Mouse (Mus musculus) hindbrain, embryonic 13.5 days (tissue): Measurements from ENCODE around the gene Gnaq. TPM values are rescaled to one million over a fixed set of nuclear protein-coding genes. Genes with fewer than 3 reads are reported as not detected.
A peak's percentile ranks its signal among the peaks of the same experiment; 100 is the strongest.
"Not testable (repeated sequence)": the region's sequence is repeated elsewhere in the genome, so short reads cannot be mapped to it uniquely, and the experiment has no call there.

Experiments
- ATAC-seq: fragments of 200-750 bp; cut with Nextera tagmentation; 2 replicates; pipeline ENCODE4 v1.8.0; 2017; ENCODE audit warnings: moderate TSS enrichment; ENCODE audit not compliant: low FRiP score
- H3K27ac ChIP-seq: fragments of 300-500 bp; sonication (generic); 2 replicates; pipeline ENCODE4 v1.5.1; 2015; ENCODE audit warnings: inconsistent platforms, mild to moderate bottlenecking, moderate library complexity
- H3K27me3 ChIP-seq: fragments of 300-500 bp; sonication (generic); 2 replicates; pipeline ENCODE4 v1.6.1; 2015; ENCODE audit warnings: mild to moderate bottlenecking, inconsistent platforms
- H3K36me3 ChIP-seq: fragments of 300-500 bp; sonication (generic); 2 replicates; pipeline ENCODE4 v1.6.1; 2015; ENCODE audit warnings: mild to moderate bottlenecking, inconsistent platforms
- H3K4me1 ChIP-seq: fragments of 300-500 bp; sonication (generic); replicated peaks from 2 replicates; pipeline ENCODE4 v1.6.1; 2015; ENCODE audit warnings: inconsistent platforms
- H3K4me2 ChIP-seq: fragments of 300-500 bp; sonication (generic); 2 replicates; pipeline ENCODE4 v1.6.1; 2015; ENCODE audit warnings: inconsistent platforms, mild to moderate bottlenecking, moderate library complexity
- H3K4me3 ChIP-seq: fragments of 300-500 bp; sonication (generic); 2 replicates; pipeline ENCODE4 v1.5.1; 2015; ENCODE audit warnings: mild to moderate bottlenecking, inconsistent platforms
- H3K9ac ChIP-seq: fragments of 300-500 bp; sonication (generic); 2 replicates; pipeline ENCODE4 v1.6.1; 2015; ENCODE audit warnings: mild to moderate bottlenecking, inconsistent platforms
- H3K9me3 ChIP-seq: fragments of 300-500 bp; sonication (generic); 2 replicates; pipeline ENCODE4 v1.6.1; 2016; ENCODE audit warnings: inconsistent platforms
- WGBS: fragments of 180-500 bp; shearing (Covaris S2); methylation state at CpG from one replicate; pipeline ENCODE4 v1.1.7; 2015; 5-methylcytosine and 5-hydroxymethylcytosine counted together
- polyA plus RNA-seq: library from polyadenylated mRNA; unstranded; fragments of >200 nt; fragmentation: Nextera tagmentation; extraction: Ambion mirVana; gene quantifications from 2 replicates; pipeline ENCODE4 v1.2.1, GENCODE M21; 2015

Gnaq gene
- polyA plus RNA-seq, 1 experiment from 2014 or later: 79.8 TPM

GRCm38 (mm10) chr19:16251819-16252218 lies 119.2 kb downstream of the Gnaq start:
- H3K27me3 ChIP-seq: no peaks in the 10 kb centered on the region
- peak overlapping the region; percentile 8; the same call in 1 of the 2 replicates for H3K27ac ChIP-seq
- H3K9me3 ChIP-seq: no peaks in the 10 kb centered on the region
- H3K36me3 ChIP-seq: no peaks in the 10 kb centered on the region
- peaks cover 34% of the 10 kb centered on the region for H3K4me1 ChIP-seq
- H3K9ac ChIP-seq: no peak overlapping the region
- WGBS: 71% methylated on average over 5 of the region's 5 CpGs
- no peak overlapping the region for H3K4me2 ChIP-seq
- ATAC-seq: no peak
- no peak overlapping the region for H3K4me3 ChIP-seq

GRCm38 (mm10) chr19:16252696-16253095 lies 120.1 kb downstream of the Gnaq start:
- WGBS: 79% methylated on average over 4 of the region's 4 CpGs

GRCm38 (mm10) chr19:16254881-16255280 lies 122.2 kb downstream of the Gnaq start:
- Histone ChIP-seq H3K4me3 (no peak overlapping the region), H3K9ac (no peak overlapping the region), H3K4me1 (peaks cover 44% of the 10 kb centered on the region), H3K27me3 (no peaks in the 10 kb centered on the region), H3K27ac (no peak overlapping the region), H3K4me2 (no peak overlapping the region), H3K9me3 (no peaks in the 10 kb centered on the region), H3K36me3 (no peaks in the 10 kb centered on the region)
- ATAC-seq: no peak
- 79% methylated on average over 1 of the region's 1 CpGs for WGBS

More at GRCm38 (mm10) chr19:16252696-16253095, 120.1 kb downstream of the Gnaq start:
- Histone ChIP-seq H3K4me2 (no peak overlapping the region), H3K4me1 (peaks cover 30% of the 10 kb centered on the region), H3K9ac (no peak overlapping the region), H3K27ac (no peak overlapping the region), H3K36me3 (no peaks in the 10 kb centered on the region), H3K27me3 (no peaks in the 10 kb centered on the region), H3K4me3 (no peak overlapping the region), H3K9me3 (no peaks in the 10 kb centered on the region)
- no peak for ATAC-seq

- Histone ChIP-seq H3K27me3 (no peaks in the 10 kb centered on the region), H3K4me3 (no peak overlapping the region), H3K4me2 (no peak overlapping the region), H3K4me1 (peaks cover 47% of the 10 kb centered on the region), H3K36me3 (no peaks in the 10 kb centered on the region), H3K9me3 (no peaks in the 10 kb centered on the region), H3K27ac (no peak overlapping the region), H3K9ac (no peak overlapping the region)
- WGBS: 90% methylated on average over 2 of the region's 2 CpGs
- no peak for ATAC-seq
Observed at GRCm38 (mm10) chr19:16255294-16255693, 122.7 kb downstream of the Gnaq start.

GRCm38 (mm10) chr19:16258766-16259355 lies 126.2 kb downstream of the Gnaq start:
- Histone ChIP-seq H3K27ac (no peak overlapping the region), H3K9me3 (no peaks in the 10 kb centered on the region), H3K36me3 (no peaks in the 10 kb centered on the region), H3K4me1 (peaks cover 28% of the 10 kb centered on the region), H3K4me2 (no peak overlapping the region), H3K27me3 (no peaks in the 10 kb centered on the region), H3K9ac (no peak overlapping the region), H3K4me3 (no peak overlapping the region)
- no peak for ATAC-seq

- Histone ChIP-seq H3K9ac (no peak overlapping the region), H3K27ac (no peak overlapping the region), H3K9me3 (no peaks in the 10 kb centered on the region), H3K36me3 (no peaks in the 10 kb centered on the region), H3K4me2 (no peak overlapping the region), H3K4me3 (no peak overlapping the region), H3K4me1 (peaks cover 28% of the 10 kb centered on the region), H3K27me3 (no peaks in the 10 kb centered on the region)
- no peak for ATAC-seq
- WGBS: 91% methylated on average over 6 of the region's 6 CpGs
Observed at GRCm38 (mm10) chr19:16259786-16260434, 127.3 kb downstream of the Gnaq start.

GRCm38 (mm10) chr19:16260435-16260832 lies 127.8 kb downstream of the Gnaq start:
- no peak overlapping the region for H3K4me2 ChIP-seq
- H3K27ac ChIP-seq: no peak overlapping the region
- H3K36me3 ChIP-seq: no peaks in the 10 kb centered on the region
- no peak overlapping the region for H3K4me3 ChIP-seq
- no peaks in the 10 kb centered on the region for H3K9me3 ChIP-seq
- H3K27me3 ChIP-seq: no peaks in the 10 kb centered on the region
- 58% methylated on average over 2 of the region's 2 CpGs for WGBS
- H3K9ac ChIP-seq: no peak overlapping the region
- peaks cover 28% of the 10 kb centered on the region for H3K4me1 ChIP-seq
- no peak for ATAC-seq

- no peaks in the 10 kb centered on the region for H3K9me3 ChIP-seq
- H3K27me3 ChIP-seq: no peaks in the 10 kb centered on the region
- 91% methylated on average over 1 of the region's 1 CpGs for WGBS
- H3K9ac ChIP-seq: no peak overlapping the region
- H3K27ac ChIP-seq: no peak overlapping the region
- H3K4me3 ChIP-seq: no peak overlapping the region
- peaks cover 28% of the 10 kb centered on the region for H3K4me1 ChIP-seq
- ATAC-seq: no peak
- H3K36me3 ChIP-seq: no peaks in the 10 kb centered on the region
- H3K4me2 ChIP-seq: no peak overlapping the region
Observed at GRCm38 (mm10) chr19:16260973-16261372, 128.3 kb downstream of the Gnaq start.

GRCm38 (mm10) chr19:16261631-16262030 lies 129.0 kb downstream of the Gnaq start:
- 91% methylated on average over 6 of the region's 6 CpGs for WGBS
- Histone ChIP-seq H3K4me3 (no peak overlapping the region), H3K27ac (no peak overlapping the region)

GRCm38 (mm10) chr19:16262340-16262739 lies 129.7 kb downstream of the Gnaq start:
- H3K9me3 ChIP-seq: no peaks in the 10 kb centered on the region
- no peak overlapping the region for H3K4me3 ChIP-seq
- ATAC-seq: no peak
- H3K27ac ChIP-seq: no peak overlapping the region
- H3K4me1 ChIP-seq: peaks cover 28% of the 10 kb centered on the region
- no peaks in the 10 kb centered on the region for H3K36me3 ChIP-seq
- H3K9ac ChIP-seq: no peak overlapping the region
- WGBS: 93% methylated on average over 4 of the region's 4 CpGs
- H3K27me3 ChIP-seq: no peaks in the 10 kb centered on the region
- no peak overlapping the region for H3K4me2 ChIP-seq

More at GRCm38 (mm10) chr19:16261631-16262030, 129.0 kb downstream of the Gnaq start:
- no peaks in the 10 kb centered on the region for H3K36me3 ChIP-seq
- H3K4me1 ChIP-seq: peaks cover 28% of the 10 kb centered on the region
- no peaks in the 10 kb centered on the region for H3K27me3 ChIP-seq
- no peaks in the 10 kb centered on the region for H3K9me3 ChIP-seq
- ATAC-seq: no peak
- no peak overlapping the region for H3K9ac ChIP-seq
- no peak overlapping the region for H3K4me2 ChIP-seq

- not testable (repeated sequence) for H3K27me3 ChIP-seq, H3K36me3 ChIP-seq, H3K9me3 ChIP-seq, H3K4me3 ChIP-seq, H3K4me2 ChIP-seq, ATAC-seq, H3K9ac ChIP-seq, H3K27ac ChIP-seq
- H3K4me1 ChIP-seq: peaks cover 12% of the 10 kb centered on the region
- 96% methylated on average over 11 of the region's 16 CpGs for WGBS
Observed at GRCm38 (mm10) chr19:16267362-16267761, 134.7 kb downstream of the Gnaq start.

- no peak overlapping the region for H3K4me2 ChIP-seq
- no peaks in the 10 kb centered on the region for H3K36me3 ChIP-seq
- no peak overlapping the region for H3K27ac ChIP-seq
- no peak for ATAC-seq
- no peak overlapping the region for H3K9ac ChIP-seq
- H3K27me3 ChIP-seq: no peaks in the 10 kb centered on the region
- WGBS: 91% methylated on average over 6 of the region's 6 CpGs
- no peak overlapping the region for H3K4me3 ChIP-seq
- H3K9me3 ChIP-seq: no peaks in the 10 kb centered on the region
- peaks cover 15% of the 10 kb centered on the region for H3K4me1 ChIP-seq
Observed at GRCm38 (mm10) chr19:16270236-16270635, 137.6 kb downstream of the Gnaq start.

- Histone ChIP-seq H3K4me2 (no peak overlapping the region), H3K4me1 (peaks cover 15% of the 10 kb centered on the region), H3K36me3 (no peaks in the 10 kb centered on the region), H3K9ac (no peak overlapping the region), H3K4me3 (no peak overlapping the region), H3K27ac (no peak overlapping the region), H3K27me3 (no peaks in the 10 kb centered on the region), H3K9me3 (no peaks in the 10 kb centered on the region)
- no peak for ATAC-seq
- 81% methylated on average over 1 of the region's 1 CpGs for WGBS
Observed at GRCm38 (mm10) chr19:16271002-16271401, 138.4 kb downstream of the Gnaq start.
